Mouse (Mus musculus): ENCODE results near the gene Scgb1a1. TPM values are rescaled to one million over a fixed set of nuclear protein-coding genes. Genes with fewer than 3 reads are reported as not detected.

The Scgb1a1 gene
- 0.35 TPM in 1 of 2 replicates, not detected in the other for polyA plus RNA-seq (2012; rRNA removed)
- not detected in 2 replicates for polyA plus RNA-seq (2014; fragmentation: Nextera tagmentation; extraction: Ambion mirVana)

DNA sequence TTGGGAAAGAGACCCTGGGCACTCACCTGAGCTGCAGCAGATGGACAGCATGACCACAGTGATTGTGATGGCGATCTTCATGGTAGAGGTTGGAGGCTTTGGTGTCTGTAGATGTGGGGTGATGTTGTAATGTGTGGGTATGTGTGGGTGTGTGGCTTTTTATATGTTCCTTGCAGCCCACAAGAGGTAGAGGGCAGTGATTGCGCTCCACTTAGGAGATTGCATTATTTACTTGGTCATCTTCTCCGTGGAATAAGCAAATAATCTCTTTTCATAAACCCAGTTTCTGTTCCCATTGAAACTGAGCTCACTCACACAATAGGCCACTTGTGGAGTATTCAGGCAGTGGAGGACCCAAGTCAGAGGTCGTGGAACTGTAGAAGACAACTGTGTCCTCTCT lies at the start of gene Scgb1a1:
Gene Scgb1a1 (minus strand): TSS at position 138 of the 400 bp plus-strand sequence.
- no peak for TF ChIP-seq POLR2A (IDR thresholded peaks at IDR 0.05; ENCODE audit: borderline replicate concordance, extremely low read depth, insufficient read depth, insufficient read length)
- Histone ChIP-seq H3K27me3 (ENCODE audit: control insufficient read depth, insufficient read depth, low read length) (no peaks in the 10 kb centered on the region), H3K36me3 (ENCODE audit: control insufficient read depth, insufficient read depth, low read length) (no peaks in the 10 kb centered on the region), H3K9ac (ENCODE audit: low read depth, low read length, severe bottlenecking) (no peak within 1 kb of the TSS), H3K27ac (replicated peaks; ENCODE audit: low read depth, low read length) (no peak within 1 kb of the TSS), H3K4me3 (replicated peaks; ENCODE audit: low read length) (no peak within 1 kb of the TSS), H3K4me2 (replicated peaks; ENCODE audit: low read depth, low read length, severe bottlenecking) (no peak within 1 kb of the TSS), H3K9me3 (ENCODE audit: control insufficient read depth, low read length) (no peaks in the 10 kb centered on the region), H3K4me1 (ENCODE audit: control insufficient read depth, insufficient read depth, low read length) (no peaks in the 10 kb centered on the region)
- WGBS = 74% methylated on average over 4 of the region's 4 CpGs
- DNase-seq (ENCODE audit: low spot score) = no peak
- ATAC-seq (ENCODE audit: low FRiP score, low read depth) = no peak

DNA sequence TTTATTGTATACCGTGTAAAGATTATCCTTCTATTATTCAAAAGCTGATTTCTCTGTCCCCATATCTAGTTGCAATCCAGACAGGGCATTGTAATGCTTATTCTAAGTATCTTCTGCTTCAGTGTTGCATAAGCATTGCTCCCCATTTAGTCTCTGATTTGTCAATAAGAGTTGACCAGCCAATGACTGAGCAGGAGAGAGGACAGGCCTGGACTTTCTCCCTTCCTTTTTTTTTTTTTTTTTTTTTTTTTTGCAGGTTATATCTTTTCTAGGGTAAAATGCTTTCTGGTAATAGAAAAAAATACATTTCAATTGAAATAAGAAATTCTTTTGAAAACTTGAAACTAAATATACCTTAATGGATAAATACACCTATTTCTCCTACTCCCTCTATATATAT lies 49.4 kb upstream of the Scgb1a1 start:
- Histone ChIP-seq H3K27ac (replicated peaks; ENCODE audit: low read depth, low read length) (no peak overlapping the region), H3K9me3 (ENCODE audit: control insufficient read depth, low read length) (no peaks in the 10 kb centered on the region), H3K4me1 (ENCODE audit: control insufficient read depth, insufficient read depth, low read length) (no peaks in the 10 kb centered on the region), H3K27me3 (ENCODE audit: control insufficient read depth, insufficient read depth, low read length) (no peaks in the 10 kb centered on the region), H3K4me3 (replicated peaks; ENCODE audit: low read length) (no peak overlapping the region), H3K36me3 (ENCODE audit: control insufficient read depth, insufficient read depth, low read length) (no peaks in the 10 kb centered on the region), H3K9ac (ENCODE audit: low read depth, low read length, severe bottlenecking) (no peak overlapping the region), H3K4me2 (replicated peaks; ENCODE audit: low read depth, low read length, severe bottlenecking) (no peak overlapping the region)
- 90% methylated on average over 1 of the region's 1 CpGs for WGBS
- TF ChIP-seq POLR2A (IDR thresholded peaks at IDR 0.05; ENCODE audit: borderline replicate concordance, extremely low read depth, insufficient read depth, insufficient read length) = no peak
- DNase-seq (ENCODE audit: low spot score) (no peak), ATAC-seq (ENCODE audit: low FRiP score, low read depth) (no peak)

DNA sequence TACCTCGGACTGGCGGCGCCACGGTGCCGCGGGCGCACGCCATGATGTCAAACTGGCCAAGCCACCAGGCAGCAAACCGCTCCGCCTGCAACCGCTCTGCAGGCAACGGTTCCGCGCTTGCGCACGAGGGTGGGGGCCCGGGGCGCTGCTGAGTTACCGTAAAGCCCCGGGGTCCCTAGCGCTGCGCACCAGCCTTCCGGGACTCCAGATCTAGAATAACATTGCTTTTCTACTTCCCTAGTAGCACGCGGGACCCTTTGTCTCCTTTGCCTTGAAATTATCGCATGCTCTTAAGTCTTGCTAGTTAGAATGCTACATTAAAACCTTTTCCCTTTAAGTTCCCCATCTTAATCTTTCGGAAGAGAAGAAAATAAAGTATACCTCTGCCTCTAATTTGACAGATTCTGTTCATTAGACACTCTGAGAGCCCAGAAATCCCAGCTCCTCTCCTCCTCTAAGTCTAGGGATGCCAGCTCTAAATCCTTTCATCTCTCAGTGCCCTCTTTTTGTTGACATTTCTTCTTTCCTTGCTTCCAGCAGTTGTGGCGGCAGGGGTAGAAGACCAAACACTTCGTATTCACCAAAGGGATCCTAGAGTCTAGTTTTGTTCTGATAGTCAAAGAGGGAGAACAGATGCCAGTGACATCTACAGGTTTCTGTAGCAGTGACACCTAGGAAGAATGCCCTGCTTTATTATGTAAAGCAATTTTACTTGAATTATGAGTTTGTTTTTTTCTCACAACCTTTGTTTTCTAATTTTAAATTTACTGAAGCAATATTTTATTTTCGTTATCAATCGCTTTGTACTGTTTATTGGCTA lies 48.0 kb upstream of the Scgb1a1 start, which contains the start of gene Asrgl1:
Gene Asrgl1 (minus strand): TSS at position 125 of the 820 bp plus-strand sequence.
- peak; percentile 94 for ATAC-seq (ENCODE audit: low FRiP score, low read depth)
- Histone ChIP-seq H3K9me3 (ENCODE audit: control insufficient read depth, low read length) (no peaks in the 10 kb centered on the region), H3K27me3 (ENCODE audit: control insufficient read depth, insufficient read depth, low read length) (no peaks in the 10 kb centered on the region), H3K4me1 (ENCODE audit: control insufficient read depth, insufficient read depth, low read length) (no peaks in the 10 kb centered on the region), H3K4me2 (replicated peaks; ENCODE audit: low read depth, low read length, severe bottlenecking) (peak within 1 kb of the TSS; percentile 96), H3K36me3 (ENCODE audit: control insufficient read depth, insufficient read depth, low read length) (no peaks in the 10 kb centered on the region), H3K9ac (ENCODE audit: low read depth, low read length, severe bottlenecking) (peak within 1 kb of the TSS; percentile 77), H3K27ac (replicated peaks; ENCODE audit: low read depth, low read length) (peak within 1 kb of the TSS; percentile 53), H3K4me3 (replicated peaks; ENCODE audit: low read length) (peak within 1 kb of the TSS; percentile 77)
- WGBS = 12% methylated on average over 31 of the region's 31 CpGs
- DNase-seq (ENCODE audit: low spot score) = peak; percentile 92
- TF ChIP-seq POLR2A (IDR thresholded peaks at IDR 0.05; ENCODE audit: borderline replicate concordance, extremely low read depth, insufficient read depth, insufficient read length) = 0 out of 2 replicates have a peak, but pooled peaks have one; percentile 46

DNA sequence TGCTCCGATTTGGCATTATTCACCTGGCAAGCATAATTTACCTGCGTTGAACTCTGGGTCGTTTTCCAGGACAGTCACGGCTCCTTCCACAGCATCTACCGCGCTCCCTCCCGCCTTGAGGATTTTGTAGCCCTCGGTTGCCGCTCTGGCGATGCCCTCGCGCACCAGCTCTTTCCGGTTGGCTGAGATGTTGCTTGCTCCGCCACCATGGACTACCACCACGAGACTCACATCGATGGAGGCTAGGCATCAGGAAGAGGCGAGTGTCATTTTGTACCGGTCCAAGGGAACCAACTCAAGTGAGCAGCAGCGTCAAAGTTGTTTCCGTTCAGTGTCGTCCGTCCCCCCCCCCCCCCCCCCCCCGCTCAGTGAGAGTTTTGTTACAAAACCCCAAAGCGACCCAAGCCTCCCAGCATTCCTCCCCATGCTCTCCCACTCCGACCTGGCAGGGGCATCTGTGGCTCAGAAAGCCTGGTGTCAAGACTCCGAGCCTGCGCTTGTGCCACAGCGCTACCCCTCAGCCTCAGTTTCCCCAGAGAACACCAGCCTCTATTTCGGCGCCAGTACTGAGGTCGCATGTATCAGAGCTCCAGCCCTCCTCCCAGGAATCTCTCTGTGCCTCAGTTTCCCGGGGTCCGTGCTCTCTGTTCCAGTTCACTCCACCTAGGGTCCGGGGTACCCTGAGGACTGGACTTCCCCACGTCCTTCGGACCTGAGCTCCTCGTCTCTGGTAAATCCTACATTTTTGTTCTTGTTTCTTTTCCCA lies 47.2 kb upstream of the Scgb1a1 start:
- DNase-seq (ENCODE audit: low spot score) (peak; percentile 6), ATAC-seq (ENCODE audit: low FRiP score, low read depth) (peak; percentile 51; the same call in 1 of the 2 replicates)
- H3K9me3 ChIP-seq (ENCODE audit: control insufficient read depth, low read length) = no peaks in the 10 kb centered on the region
- H3K9ac ChIP-seq (ENCODE audit: low read depth, low read length, severe bottlenecking) = peak overlapping the region; percentile 77
- H3K36me3 ChIP-seq (ENCODE audit: control insufficient read depth, insufficient read depth, low read length) = no peaks in the 10 kb centered on the region
- H3K4me2 ChIP-seq (replicated peaks; ENCODE audit: low read depth, low read length, severe bottlenecking) = peak overlapping the region; percentile 96
- H3K27ac ChIP-seq (replicated peaks; ENCODE audit: low read depth, low read length) = peak overlapping the region; percentile 53
- no peaks in the 10 kb centered on the region for H3K27me3 ChIP-seq (ENCODE audit: control insufficient read depth, insufficient read depth, low read length)
- no peaks in the 10 kb centered on the region for H3K4me1 ChIP-seq (ENCODE audit: control insufficient read depth, insufficient read depth, low read length)
- no peak for TF ChIP-seq POLR2A (IDR thresholded peaks at IDR 0.05; ENCODE audit: borderline replicate concordance, extremely low read depth, insufficient read depth, insufficient read length)
- peak overlapping the region; percentile 77 for H3K4me3 ChIP-seq (replicated peaks; ENCODE audit: low read length)
- WGBS = under 1% methylated on average over 31 of the region's 37 CpGs

DNA sequence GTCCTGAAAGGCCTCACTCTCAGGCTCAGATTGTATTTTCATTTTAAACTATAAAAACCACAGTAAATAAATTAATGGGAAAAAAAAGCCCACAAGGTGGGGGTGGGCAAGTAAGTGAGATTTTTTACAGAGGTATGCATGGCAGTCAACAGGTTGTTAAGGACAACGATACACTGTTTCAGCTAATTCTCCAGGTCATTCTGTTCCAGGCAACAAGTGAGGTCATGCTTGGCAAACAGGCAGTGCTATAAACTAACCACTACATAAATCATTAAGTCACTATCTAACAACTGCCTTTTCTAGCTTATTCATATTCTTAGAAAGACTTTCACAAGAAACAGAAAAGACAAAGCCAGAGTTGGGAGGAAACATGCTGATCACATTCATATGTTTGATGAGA lies 42.2 kb upstream of the Scgb1a1 start:
- H3K36me3 ChIP-seq (ENCODE audit: control insufficient read depth, insufficient read depth, low read length) = peaks cover 10% of the 10 kb centered on the region
- no peak overlapping the region for H3K9ac ChIP-seq (ENCODE audit: low read depth, low read length, severe bottlenecking)
- no peaks in the 10 kb centered on the region for H3K27me3 ChIP-seq (ENCODE audit: control insufficient read depth, insufficient read depth, low read length)
- H3K27ac ChIP-seq (replicated peaks; ENCODE audit: low read depth, low read length) = no peak overlapping the region
- H3K4me1 ChIP-seq (ENCODE audit: control insufficient read depth, insufficient read depth, low read length) = no peaks in the 10 kb centered on the region
- no peak for ATAC-seq (ENCODE audit: low FRiP score, low read depth)
- H3K4me3 ChIP-seq (replicated peaks; ENCODE audit: low read length) = no peak overlapping the region
- no peak overlapping the region for H3K4me2 ChIP-seq (replicated peaks; ENCODE audit: low read depth, low read length, severe bottlenecking)
- no peak for DNase-seq (ENCODE audit: low spot score)
- 26% methylated on average over 1 of the region's 1 CpGs for WGBS
- H3K9me3 ChIP-seq (ENCODE audit: control insufficient read depth, low read length) = no peaks in the 10 kb centered on the region
- TF ChIP-seq POLR2A (IDR thresholded peaks at IDR 0.05; ENCODE audit: borderline replicate concordance, extremely low read depth, insufficient read depth, insufficient read length) = no peak

Data from limb, embryonic 14.5 days (tissue).